Mouse (Mus musculus) MEL (cell line): ENCODE measurements around the gene Dock9. TPM values are rescaled to one million over a fixed set of nuclear protein-coding genes. Genes with fewer than 3 reads are reported as not detected.

ENCODE experiments used
- DNase-seq: peaks from one replicate; pipeline ENCODE4 v3.0.0; 2011; ENCODE audit warnings: low read depth, low spot score
- H3K27ac ChIP-seq: 2 replicates; pipeline ENCODE4 v1.5.1; 2012; ENCODE audit warnings: low read depth, mild to moderate bottlenecking, control low read depth, low read length, moderate library complexity; ENCODE audit not compliant: control insufficient read depth
- H3K27me3 ChIP-seq, 2 experiments: fragments of 150-350 bp in 1 of 2; sonication (generic) in 1 of 2; 2 replicates each; pipeline ENCODE4 v1.6.1; 2012; ENCODE audit warnings: low read length in 2 of 2, mild to moderate bottlenecking in 2 of 2, improper control_type of control experiment in 1 of 2, moderate library complexity in 1 of 2; ENCODE audit not compliant: insufficient read depth in 2 of 2, control insufficient read depth in 1 of 2
- H3K36me3 ChIP-seq, 2 experiments: 2 replicates each; pipeline ENCODE4 v1.6.1; 2012 to 2014; ENCODE audit warnings: low read length in 2 of 2, improper control_type of control experiment in 1 of 2, inconsistent platforms in 1 of 2, mild to moderate bottlenecking in 1 of 2; ENCODE audit not compliant: insufficient read depth in 2 of 2, control insufficient read depth in 1 of 2
- H3K4me1 ChIP-seq, 2 experiments: fragments of 150-350 bp in 1 of 2; sonication (generic) in 1 of 2; 2 replicates each; pipeline ENCODE4 v1.6.1; 2012; ENCODE audit warnings: low read length in 2 of 2, improper control_type of control experiment in 1 of 2, mild to moderate bottlenecking in 1 of 2; ENCODE audit not compliant: insufficient read depth in 2 of 2, control insufficient read depth in 1 of 2
- H3K4me3 ChIP-seq, 2 experiments: fragments of 150-350 bp in 1 of 2; sonication (generic) in 1 of 2; 2 replicates each; pipeline ENCODE4 v1.5.1; 2012; ENCODE audit warnings: low read depth in 2 of 2, low read length in 2 of 2, mild to moderate bottlenecking in 2 of 2, moderate library complexity in 2 of 2, control low read depth in 1 of 2, improper control_type of control experiment in 1 of 2; ENCODE audit not compliant: control insufficient read depth in 1 of 2, insufficient read depth in 1 of 2
- H3K79me2 ChIP-seq: 2 replicates; pipeline ENCODE4 v1.6.1; 2012; ENCODE audit warnings: mild to moderate bottlenecking, low read length, moderate library complexity; ENCODE audit not compliant: control insufficient read depth, poor library complexity, insufficient read depth
- H3K9ac ChIP-seq: 2 replicates; pipeline ENCODE4 v1.6.1; 2012; ENCODE audit warnings: low read depth, mild to moderate bottlenecking, control low read depth, low read length, moderate library complexity; ENCODE audit not compliant: control insufficient read depth, poor library complexity, severe bottlenecking
- H3K9me3 ChIP-seq: fragments of 150-350 bp; sonication (generic); replicated peaks from 2 replicates; pipeline ENCODE4 v1.6.1; 2012; ENCODE audit warnings: mild to moderate bottlenecking, low read length, improper control_type of control experiment, moderate library complexity; ENCODE audit not compliant: insufficient read depth
- CHD1 ChIP-seq: IDR thresholded peaks from 2 replicates; pipeline ENCODE4 v1.6.1; 2012; ENCODE audit warnings: low read depth, mild to moderate bottlenecking, inconsistent platforms, low read length, improper control_type of control experiment
- CHD2 ChIP-seq: IDR thresholded peaks from 2 replicates; pipeline ENCODE4 v1.6.1; 2011; ENCODE audit warnings: low read length, improper control_type of control experiment
- CTCF ChIP-seq, 3 experiments: IDR thresholded peaks in 2 of 3; conservative IDR thresholded peaks in 1 of 3; 2 replicates each; pipeline ENCODE4 v1.5.1; 2011 to 2012; ENCODE audit warnings: low read length in 3 of 3, low read depth in 2 of 3, mild to moderate bottlenecking in 2 of 3, improper control_type of control experiment in 1 of 3, inconsistent platforms in 1 of 3, mixed read lengths in 1 of 3, moderate library complexity in 1 of 3; ENCODE audit not compliant: control insufficient read depth in 1 of 3, insufficient read depth in 1 of 3, poor library complexity in 1 of 3, severe bottlenecking in 1 of 3
- E2F4 ChIP-seq: IDR thresholded peaks from 2 replicates; pipeline ENCODE4 v1.6.1; 2011; ENCODE audit warnings: low read depth, low read length, improper control_type of control experiment, borderline replicate concordance
- ELF1 ChIP-seq: IDR thresholded peaks from 2 replicates; pipeline ENCODE4 v1.6.1; 2014; ENCODE audit warnings: low read depth, mild to moderate bottlenecking, inconsistent platforms, low read length, improper control_type of control experiment, moderate library complexity
- GABPA ChIP-seq: IDR thresholded peaks from 2 replicates; pipeline ENCODE4 v1.6.1; 2012; ENCODE audit warnings: low read depth, mild to moderate bottlenecking, inconsistent platforms, low read length, improper control_type of control experiment, moderate library complexity
- KAT2A ChIP-seq: conservative IDR thresholded peaks from 2 replicates; pipeline ENCODE4 v1.6.1; 2012; ENCODE audit warnings: low read depth, low read length, improper control_type of control experiment, inconsistent platforms
- MAX ChIP-seq: IDR thresholded peaks from 2 replicates; pipeline ENCODE4 v1.6.1; 2011; ENCODE audit warnings: low read length, improper control_type of control experiment
- MXI1 ChIP-seq: IDR thresholded peaks from 2 replicates; pipeline ENCODE4 v1.6.1; 2011; ENCODE audit warnings: mild to moderate bottlenecking, low read depth, low read length, improper control_type of control experiment
- MYC ChIP-seq: IDR thresholded peaks from 2 replicates; pipeline ENCODE4 v1.6.1; 2011; ENCODE audit warnings: low read depth, mild to moderate bottlenecking, low read length, improper control_type of control experiment, moderate library complexity
- NELFE ChIP-seq: IDR thresholded peaks from 2 replicates; pipeline ENCODE4 v1.6.1; 2011; ENCODE audit warnings: low read depth, low read length, improper control_type of control experiment
- POLR2A ChIP-seq, 2 experiments: IDR thresholded peaks; 2 replicates each; pipeline ENCODE4 v1.6.1; 2011 to 2012; ENCODE audit warnings: low read length in 2 of 2, mild to moderate bottlenecking in 2 of 2, control low read depth in 1 of 2, improper control_type of control experiment in 1 of 2, low read depth in 1 of 2, moderate library complexity in 1 of 2; ENCODE audit not compliant: control insufficient read depth in 1 of 2, insufficient read depth in 1 of 2, poor library complexity in 1 of 2
- POLR2AphosphoS2 ChIP-seq: IDR thresholded peaks from 2 replicates; pipeline ENCODE4 v1.6.1; 2011; ENCODE audit warnings: low read length, improper control_type of control experiment
- RAD21 ChIP-seq: IDR thresholded peaks from 2 replicates; pipeline ENCODE4 v1.6.1; 2011; ENCODE audit warnings: mild to moderate bottlenecking, low read depth, low read length, improper control_type of control experiment
- RCOR1 ChIP-seq: IDR thresholded peaks from 2 replicates; pipeline ENCODE4 v1.6.1; 2012; ENCODE audit warnings: low read depth, mild to moderate bottlenecking, inconsistent platforms, low read length, improper control_type of control experiment
- TCF12 ChIP-seq: IDR thresholded peaks from 2 replicates; pipeline ENCODE4 v1.6.1; 2014; ENCODE audit warnings: low read depth, mild to moderate bottlenecking, inconsistent platforms, low read length, improper control_type of control experiment, moderate library complexity
- UBTF ChIP-seq: IDR thresholded peaks from 2 replicates; pipeline ENCODE4 v1.6.1; 2012; ENCODE audit warnings: low read depth, mild to moderate bottlenecking, inconsistent platforms, low read length, improper control_type of control experiment, moderate library complexity, borderline replicate concordance; ENCODE audit not compliant: insufficient read depth
- USF1 ChIP-seq: IDR thresholded peaks from 2 replicates; pipeline ENCODE4 v1.6.1; 2014; ENCODE audit warnings: low read depth, mild to moderate bottlenecking, inconsistent platforms, low read length, improper control_type of control experiment, moderate library complexity
- USF2 ChIP-seq, 2 experiments: IDR thresholded peaks; 2 replicates each; pipeline ENCODE4 v1.6.1; 2011 to 2012; ENCODE audit warnings: improper control_type of control experiment in 2 of 2, low read length in 2 of 2, borderline replicate concordance in 1 of 2, inconsistent platforms in 1 of 2, low read depth in 1 of 2, mild to moderate bottlenecking in 1 of 2; ENCODE audit not compliant: insufficient read depth in 1 of 2
- ZC3H11A ChIP-seq: IDR thresholded peaks from 2 replicates; pipeline ENCODE4 v1.6.1; 2012; ENCODE audit warnings: low read depth, mild to moderate bottlenecking, inconsistent platforms, low read length, improper control_type of control experiment
- ZMIZ1 ChIP-seq: IDR thresholded peaks from 2 replicates; pipeline ENCODE4 v1.6.1; 2012; ENCODE audit warnings: low read depth, mild to moderate bottlenecking, inconsistent platforms, low read length, improper control_type of control experiment, moderate library complexity
- ZNF384 ChIP-seq: IDR thresholded peaks from 2 replicates; pipeline ENCODE4 v1.6.1; 2012; ENCODE audit warnings: low read depth, mild to moderate bottlenecking, inconsistent platforms, low read length, improper control_type of control experiment
- polyA plus RNA-seq, 2 experiments: library from polyadenylated mRNA; stranded (reverse) in 1 of 2; unstranded in 1 of 2; fragments of >175 nt in 1 of 2; fragments of >200 nt in 1 of 2; gene quantifications; 2 replicates each; pipeline versions ENCODE4 v1.2.1 to v1.2.4; 2012; ENCODE audit warnings: low replicate concordance in 2 of 2, low read depth in 1 of 2; ENCODE audit not compliant: insufficient read length in 2 of 2, insufficient read depth in 1 of 2, missing spikeins in 1 of 2
- total RNA-seq: library from RNA; depleted of rRNA; stranded (reverse); fragments of 300-350 nt; gene quantifications from 2 replicates; pipeline ENCODE4 v1.2.3, GENCODE M21; 2012

Gene Dock9
- total and polyA plus RNA-seq, 3 experiments, result 6.3 to 9.4 TPM; not detected in 1

DNA sequence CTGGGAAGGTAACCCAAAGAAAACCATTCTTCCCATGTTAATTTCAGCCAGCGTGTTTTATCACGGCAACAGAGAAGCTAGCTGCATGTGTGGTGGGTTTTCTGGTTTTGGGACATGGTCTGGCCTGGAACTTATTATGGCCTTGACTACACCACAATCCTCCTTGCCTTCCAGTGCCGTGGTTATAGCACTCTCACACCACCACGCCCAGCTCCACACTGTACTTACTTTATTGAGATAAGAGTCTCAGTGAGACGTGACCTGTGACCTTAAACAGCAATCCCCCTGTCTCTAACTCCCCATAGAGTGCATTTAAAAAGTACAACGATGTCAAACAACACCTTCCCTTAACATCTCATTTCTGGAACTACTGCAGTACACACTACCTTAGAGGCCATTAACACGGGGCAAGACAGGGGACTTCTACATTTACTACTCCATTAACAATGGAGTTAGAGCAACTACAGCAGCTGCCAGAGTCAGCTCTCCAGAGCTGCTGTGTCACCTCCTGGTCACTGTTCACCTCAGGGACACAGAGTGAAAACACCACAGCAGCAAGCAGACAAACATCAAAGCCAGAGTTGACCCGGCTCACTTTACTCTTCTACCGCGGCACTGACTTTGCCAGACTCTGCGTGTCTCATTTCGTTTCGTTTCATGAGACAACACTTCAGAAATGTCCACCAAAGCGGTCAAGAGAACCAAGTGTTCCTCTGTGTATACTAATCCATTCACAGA, 86.4 kb downstream of the Dock9 start:
- peaks cover 0 to 9% of the 10 kb centered on the region in 2 experiments; a peak in 3 of 4 replicates for H3K4me1 ChIP-seq
- TF ChIP-seq CHD2 (no peak), POLR2A (IDR thresholded peaks at IDR 0.05; ENCODE audit: control insufficient read depth in 1 of 2, insufficient read depth in 1 of 2, low read depth in 1 of 2, low read length in 2 of 2, poor library complexity in 1 of 2) (no peak), MXI1 (no peak), ELF1 (no peak), RCOR1 (no peak), USF1 (no peak), MYC (no peak), NELFE (no peak), POLR2AphosphoS2 (no peak)
- DNase-seq, result peak; percentile 23

DNA sequence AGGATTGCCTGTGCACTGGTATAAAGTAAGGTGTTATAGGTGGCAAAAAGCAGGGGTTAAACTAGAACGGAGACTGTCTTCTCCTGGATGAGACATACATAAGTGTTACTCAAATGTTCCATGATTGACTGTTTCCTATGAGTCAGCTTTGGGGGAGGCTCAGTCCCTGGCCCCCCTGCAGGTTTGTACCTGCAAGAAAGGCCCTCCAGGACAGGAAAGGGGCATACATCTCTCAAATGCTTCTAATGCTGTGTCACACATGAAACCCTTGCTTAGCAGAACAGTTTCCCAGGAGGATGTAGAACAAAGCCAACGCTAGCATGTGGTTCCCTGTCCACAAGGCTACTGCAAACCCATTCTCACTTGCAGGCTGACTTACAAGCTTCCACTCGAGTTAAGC, 87.5 kb downstream of the Dock9 start:
- Histone ChIP-seq H3K27ac (no peak overlapping the region), H3K9me3 (no peaks in the 10 kb centered on the region)
- TF ChIP-seq GABPA (no peak), CHD1 (no peak), MAX (no peak), UBTF (no peak), ZC3H11A (no peak), KAT2A (no peak), TCF12 (no peak), E2F4 (no peak), USF1 (no peak), RAD21 (no peak), USF2 (IDR thresholded peaks at IDR 0.05; ENCODE audit: borderline replicate concordance in 1 of 2, insufficient read depth in 1 of 2, low read depth in 1 of 2, low read length in 2 of 2) (no peak), CTCF (IDR thresholded peaks at IDR 0.05 in 2 of 3, conservative IDR thresholded peaks at IDR 0.05 in 1 of 3; ENCODE audit: control insufficient read depth in 1 of 3, insufficient read depth in 1 of 3, low read depth in 2 of 3, low read length in 3 of 3, poor library complexity in 1 of 3, severe bottlenecking in 1 of 3) (no peak), ZMIZ1 (no peak), RCOR1 (no peak), ZNF384 (no peak)
- TF ChIP-seq, all 39 proteins: peak for 0
- Histone ChIP-seq H3K27me3 (no peaks in the 10 kb centered on the region), H3K4me1 (peaks cover 0 to 7% of the 10 kb centered on the region in 2 experiments; a peak in 3 of 4 replicates), H3K36me3 (peaks cover 0 to 4% of the 10 kb centered on the region in 2 experiments; a peak in 2 of 4 replicates), H3K79me2 (no peaks in the 10 kb centered on the region), H3K4me3 (no peak overlapping the region), H3K9ac (no peak overlapping the region)
- no peak for DNase-seq

More for the DNA sequence above, 86.4 kb downstream of the Dock9 start:
- Histone ChIP-seq H3K9ac (no peak overlapping the region), H3K27ac (no peak overlapping the region), H3K79me2 (no peaks in the 10 kb centered on the region), H3K27me3 (no peaks in the 10 kb centered on the region), H3K9me3 (no peaks in the 10 kb centered on the region), H3K4me3 (no peak overlapping the region), H3K36me3 (peaks cover 0 to 6% of the 10 kb centered on the region in 2 experiments; a peak in 2 of 4 replicates)
